Mouse (Mus musculus): ENCODE data around the gene Slit3.

Slit3 gene

DNA sequence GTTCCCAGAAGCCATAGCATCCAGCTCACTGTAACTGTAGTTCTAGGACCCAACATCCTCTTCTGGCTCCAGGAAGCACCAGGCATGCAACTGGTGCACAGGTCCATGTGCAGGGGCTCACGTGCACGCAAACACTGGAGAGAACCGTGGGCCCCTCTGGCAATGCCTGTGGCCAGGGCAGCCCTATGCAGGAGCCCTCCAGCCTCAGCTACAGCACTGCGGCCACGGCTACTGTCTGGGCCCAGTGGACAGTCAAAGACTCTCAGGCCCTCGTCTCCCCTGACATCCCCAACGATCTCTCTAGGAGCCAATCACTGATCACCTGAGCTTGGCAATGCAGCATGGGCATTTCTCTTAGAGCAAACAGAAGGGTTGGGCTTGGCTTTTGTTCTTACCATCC, 572.6 kb downstream of the Slit3 start:
- no peak for DNase-seq (ENCODE audit: low spot score)

- DNase-seq (ENCODE audit: low spot score) = no peak
Observed at GRCm38 (mm10) chr11:35697476-35697875, 576.5 kb downstream of the Slit3 start.

DNA sequence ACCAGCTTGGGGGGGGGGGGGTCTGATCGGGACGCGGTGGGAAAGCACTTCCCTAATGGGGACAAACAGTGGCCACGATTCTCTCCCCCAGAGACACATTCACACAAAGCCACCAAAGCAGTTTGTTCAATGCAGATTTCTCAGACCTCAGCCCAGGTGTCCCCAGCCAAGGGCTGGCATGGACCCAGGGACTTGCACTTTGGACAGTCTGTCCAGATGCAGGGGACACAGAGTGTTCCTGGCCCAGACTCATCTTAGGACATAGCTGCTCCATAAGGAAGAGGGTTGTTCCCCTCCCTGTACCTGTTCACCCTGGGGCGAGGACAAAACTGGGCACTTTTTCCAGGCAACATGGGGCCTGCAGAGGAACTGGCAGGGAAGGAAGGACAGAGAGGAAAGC, 577.9 kb downstream of the Slit3 start:
- DNase-seq (ENCODE audit: low spot score) = peak; percentile 77

DNA sequence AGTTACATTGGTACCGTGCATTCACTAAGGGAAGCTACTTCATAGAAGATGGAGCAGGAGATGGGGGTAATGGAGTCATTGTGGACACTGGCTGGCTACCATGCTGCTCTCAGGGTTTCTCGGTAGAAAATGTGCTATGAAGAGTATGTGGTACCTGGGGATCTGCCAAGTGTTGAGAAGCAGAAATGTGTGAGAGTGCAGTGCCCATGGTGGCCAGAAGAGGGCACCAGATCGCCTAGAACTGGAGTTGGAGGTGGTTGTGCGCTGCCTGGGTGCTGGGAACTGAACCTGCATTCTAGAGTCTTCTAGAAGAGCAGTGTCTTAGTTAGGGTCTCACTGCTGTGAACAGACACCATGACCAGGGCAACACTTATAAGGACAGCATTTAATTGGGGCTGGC, 582.4 kb downstream of the Slit3 start:
- peak; percentile 62 for DNase-seq (ENCODE audit: low spot score)

GRCm38 (mm10) chr11:35704381-35704780, 583.4 kb downstream of the Slit3 start:
- no peak for DNase-seq (ENCODE audit: low spot score)

DNA sequence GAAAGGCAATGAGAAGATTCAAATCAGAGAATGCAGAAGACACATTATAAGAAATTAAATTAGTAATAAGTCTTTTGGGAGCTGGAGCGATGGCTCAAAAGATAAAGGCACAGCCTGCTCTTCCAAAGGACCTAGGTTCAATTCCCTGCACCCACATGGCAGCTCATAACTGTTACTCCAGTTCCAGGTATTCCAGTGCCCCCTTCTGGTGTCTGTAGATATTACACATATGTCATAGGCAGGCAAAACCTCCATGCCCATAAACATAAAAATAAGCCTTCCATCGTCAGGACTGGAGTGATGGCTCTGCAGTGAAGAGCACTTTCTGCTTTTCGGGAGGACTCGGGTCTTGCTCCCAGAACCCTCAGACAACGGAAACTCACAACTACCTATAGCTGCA, 583.9 kb downstream of the Slit3 start:
- no peak for DNase-seq (ENCODE audit: low spot score)

- DNase-seq (ENCODE audit: low spot score) = no peak
Observed at GRCm38 (mm10) chr11:35707431-35707830, 586.4 kb downstream of the Slit3 start.

DNA sequence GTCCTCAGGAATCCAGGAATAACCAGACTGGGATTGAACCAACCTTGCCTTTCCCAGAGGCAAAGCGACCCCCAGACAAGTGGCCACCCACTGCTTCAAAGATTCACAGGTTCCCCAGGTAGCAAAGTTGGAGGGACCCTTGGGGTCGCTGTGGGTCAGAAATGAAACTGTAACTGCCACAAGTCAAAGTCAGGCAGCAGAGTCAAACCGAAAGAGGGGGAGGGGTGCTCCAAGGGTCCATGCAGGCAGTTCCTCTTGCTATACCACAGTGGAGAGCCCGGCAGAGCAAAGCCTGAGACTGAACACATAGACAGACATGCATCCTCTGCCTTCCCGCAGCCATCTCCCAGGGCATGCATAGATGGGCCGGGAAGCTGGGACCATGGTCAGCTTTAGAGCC, 590.3 kb downstream of the Slit3 start:
- no peak for DNase-seq (ENCODE audit: low spot score)

DNA sequence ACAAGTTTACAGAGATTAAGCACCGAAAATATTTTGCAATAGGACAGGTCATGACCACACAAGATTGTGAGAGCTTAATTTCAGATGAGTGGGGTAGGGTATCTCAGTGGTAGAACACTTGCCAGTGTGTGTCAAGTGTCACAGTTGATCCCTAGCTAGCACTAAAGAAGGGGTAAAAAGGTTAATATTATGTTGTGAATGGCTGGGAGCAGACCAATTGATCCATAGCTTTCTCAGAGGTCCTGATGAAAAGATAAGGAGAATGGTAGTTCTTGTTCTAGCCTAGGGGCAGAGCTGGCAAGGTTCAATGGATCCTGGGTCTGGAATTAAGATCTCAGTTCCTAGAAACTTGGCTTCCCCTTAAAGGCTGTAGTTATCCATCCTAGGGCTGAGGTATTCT, 597.9 kb downstream of the Slit3 start:
- no peak for DNase-seq (ENCODE audit: low spot score)

GRCm38 (mm10) chr11:35723876-35724275, 602.9 kb downstream of the Slit3 start:
- DNase-seq (ENCODE audit: low spot score) = no peak

- no peak for DNase-seq (ENCODE audit: low spot score)
Observed at GRCm38 (mm10) chr11:35726341-35726846, 605.4 kb downstream of the Slit3 start.

GRCm38 (mm10) chr11:35728200-35728599, 607.2 kb downstream of the Slit3 start:
- no peak for DNase-seq (ENCODE audit: low spot score)

DNA sequence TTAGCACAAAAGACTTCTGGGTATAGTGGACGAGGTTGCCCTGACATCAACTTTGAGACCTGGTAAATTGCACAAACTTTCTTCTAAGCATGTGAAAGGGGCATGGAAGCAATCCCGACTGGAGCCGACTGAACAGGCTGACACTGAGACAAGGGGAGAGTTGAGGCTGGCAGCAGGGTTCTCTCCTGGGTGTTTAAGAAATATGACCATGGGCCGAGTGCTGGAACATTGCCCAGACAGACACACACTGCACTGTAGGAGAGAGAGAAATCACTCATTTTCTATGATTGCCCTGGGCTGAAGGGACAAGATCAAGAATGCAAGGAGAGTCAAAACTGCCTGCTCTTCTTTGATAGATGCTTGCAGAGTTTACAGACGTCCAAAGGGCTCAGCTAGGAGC, 608.2 kb downstream of the Slit3 start:
- DNase-seq (ENCODE audit: low spot score) = no peak

GRCm38 (mm10) chr11:35732366-35732765, 611.3 kb downstream of the Slit3 start:
- no peak for DNase-seq (ENCODE audit: low spot score)

DNA sequence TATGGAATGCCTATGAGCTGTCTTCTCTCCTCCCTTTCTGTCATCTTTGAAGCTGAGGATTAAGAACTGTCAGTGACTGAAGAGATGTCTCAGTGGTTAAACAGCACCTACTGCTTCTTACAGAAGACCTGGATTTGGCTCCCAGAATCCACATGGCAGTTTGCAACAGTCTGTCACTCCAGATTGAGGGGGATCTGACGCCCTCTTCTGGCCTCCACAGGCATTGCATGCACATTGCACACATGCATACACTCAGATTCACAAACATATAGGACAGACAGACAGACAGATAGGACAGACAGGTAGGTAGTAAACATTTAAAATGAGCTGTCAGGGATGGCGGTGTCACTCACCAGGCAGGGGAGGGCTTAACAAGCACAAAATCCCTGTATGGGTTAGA, 615.8 kb downstream of the Slit3 start:
- no peak for DNase-seq (ENCODE audit: low spot score)

- no peak for DNase-seq (ENCODE audit: low spot score)
Observed at GRCm38 (mm10) chr11:35737262-35737661, 616.2 kb downstream of the Slit3 start.

DNA sequence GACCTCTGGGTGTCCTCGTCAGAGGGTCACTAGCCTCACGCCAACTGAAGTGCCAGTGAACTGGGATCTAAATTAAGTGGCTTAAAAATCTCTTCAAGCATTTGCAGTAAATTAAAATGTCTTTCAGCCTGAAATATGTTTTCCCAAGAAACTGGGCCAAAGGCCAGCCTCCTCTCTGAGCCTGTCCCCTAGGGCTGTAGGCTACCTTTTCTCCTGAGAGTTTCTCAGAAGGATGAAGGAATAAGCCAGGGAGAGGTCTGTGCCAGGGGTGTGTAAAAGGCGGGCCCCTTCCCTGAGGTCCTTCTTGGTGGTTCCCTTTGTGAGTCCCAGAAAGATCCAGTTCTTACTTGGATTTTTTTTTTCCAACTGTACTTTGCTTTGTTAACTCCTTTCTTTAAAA, 617.1 kb downstream of the Slit3 start:
- no peak for DNase-seq (ENCODE audit: low spot score)

GRCm38 (mm10) chr11:35743586-35743985, 622.6 kb downstream of the Slit3 start:
- DNase-seq (ENCODE audit: low spot score) = no peak

DNA sequence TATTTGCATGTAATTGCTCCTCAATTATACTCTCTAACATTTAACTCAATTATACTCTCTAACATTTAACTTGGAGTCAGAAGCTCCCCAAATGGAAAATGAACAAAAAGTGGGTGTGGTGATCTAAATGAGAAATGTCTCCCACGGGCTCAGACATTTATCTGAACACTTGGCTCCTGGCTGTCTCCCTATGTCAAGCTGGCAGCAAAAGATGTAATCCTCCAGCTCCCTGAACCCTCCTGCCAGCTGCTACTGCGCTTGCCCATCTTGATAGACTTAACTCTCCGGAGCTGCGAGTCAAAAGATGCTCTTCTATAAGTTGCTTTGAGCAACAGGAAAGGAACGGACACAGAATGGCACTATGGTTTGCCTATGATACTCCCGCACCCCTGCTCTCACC, 623.5 kb downstream of the Slit3 start:
- no peak for DNase-seq (ENCODE audit: low spot score)

DNA sequence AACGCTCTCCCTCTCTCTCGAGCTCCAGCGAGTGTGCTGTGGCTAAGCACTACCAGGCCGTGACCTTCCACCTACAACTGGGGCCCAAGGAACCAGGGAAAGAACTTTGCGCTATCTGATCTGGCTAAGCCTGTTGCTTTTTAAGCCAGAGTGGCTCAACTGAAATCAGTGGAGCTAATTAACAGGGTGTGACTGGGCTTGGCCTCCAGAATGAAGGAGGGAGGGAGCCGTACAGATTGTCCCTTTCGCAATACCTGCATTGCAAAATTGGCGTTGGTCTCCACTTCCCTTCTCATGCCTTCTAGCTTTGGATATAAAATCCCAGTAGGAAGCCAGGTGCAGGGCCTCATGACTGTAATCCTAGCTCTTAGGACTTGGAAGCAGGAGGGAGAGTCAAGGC, 629.6 kb downstream of the Slit3 start:
- peak; percentile 55 for DNase-seq (ENCODE audit: low spot score)

- no peak for DNase-seq (ENCODE audit: low spot score)
Observed at GRCm38 (mm10) chr11:35754906-35755418, 633.9 kb downstream of the Slit3 start.

- no peak for DNase-seq (ENCODE audit: low spot score)
Observed at GRCm38 (mm10) chr11:35755546-35755945, 634.5 kb downstream of the Slit3 start.

DNA sequence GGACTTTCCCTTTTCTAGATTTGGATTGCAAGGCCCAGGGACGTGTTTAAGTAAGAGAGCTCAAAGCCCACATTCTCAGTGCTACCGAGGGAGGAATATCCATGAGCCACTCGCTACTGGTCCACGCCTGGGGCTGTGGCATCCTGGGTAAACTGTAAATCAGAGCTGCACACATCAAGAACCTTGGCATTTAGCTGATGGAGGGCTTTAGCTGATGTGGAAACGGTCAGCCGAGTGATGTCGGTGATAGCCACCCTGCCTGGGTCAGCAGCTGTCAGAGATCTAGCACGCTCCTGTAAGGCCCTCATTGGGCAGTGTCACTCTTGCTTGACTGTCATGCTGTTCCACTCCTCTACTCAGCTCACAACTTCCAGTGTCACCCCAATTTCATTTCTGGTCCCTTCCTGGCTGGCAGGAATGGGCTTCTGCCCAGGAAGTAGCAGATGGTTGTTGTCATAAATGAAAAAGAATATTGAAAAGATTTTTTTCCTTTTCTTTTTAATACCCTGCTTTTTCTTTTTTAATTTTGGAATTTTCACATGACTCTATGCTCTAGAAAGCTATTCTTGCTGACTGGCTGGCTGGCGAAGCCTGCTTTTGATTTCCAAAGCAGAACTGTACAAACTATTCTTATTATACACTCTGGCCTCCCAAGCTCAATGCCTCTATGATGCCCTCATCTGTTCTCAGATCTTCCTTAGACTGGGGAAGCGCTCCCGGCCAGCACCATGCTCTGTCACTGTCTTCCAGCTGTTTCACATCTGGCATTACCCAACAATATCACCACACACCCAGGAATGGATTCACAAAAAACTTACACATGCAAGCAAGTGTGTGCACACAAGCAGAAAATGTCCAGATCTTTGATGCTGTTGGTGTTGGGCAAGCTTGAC, 635.6 kb downstream of the Slit3 start:
- no peak for DNase-seq (ENCODE audit: low spot score)

Measured in testis, postnatal 10 days (tissue).